Mouse (Mus musculus) lung, postnatal 4 days (tissue): ENCODE measurements at regions not wholly inside any gene's neighbourhood (a gene's known extent, or its start where the extent isn't known, plus 50 kb on each side); places are given as distances from the start of the nearest gene placed in this dataset.
A peak's percentile ranks its signal among the peaks of the same experiment; 100 is the strongest.
"Not testable (repeated sequence)": the region's sequence is repeated elsewhere in the genome, so short reads cannot be mapped to it uniquely, and the experiment has no call there.

ENCODE experiments used
- DNase-seq, 2 experiments: peaks; one replicate each; pipeline ENCODE4 v3.0.0; 2021

GRCm38 (mm10) chr10:22556401-22556800 lies 88.4 kb upstream of the Slc2a12 start:
- not testable (repeated sequence) for DNase-seq

- not testable (repeated sequence) for DNase-seq
Observed at GRCm38 (mm10) chr10:22569250-22570010, 75.4 kb upstream of the Slc2a12 start.

GRCm38 (mm10) chr10:22574048-22574447 lies 70.8 kb upstream of the Slc2a12 start:
- not testable (repeated sequence) for DNase-seq

GRCm38 (mm10) chr10:22579426-22579825 lies 65.4 kb upstream of the Slc2a12 start:
- peak in 1 of 2 experiments; percentile 49 for DNase-seq

GRCm38 (mm10) chr10:22581300-22581699 lies 63.5 kb upstream of the Slc2a12 start:
- DNase-seq = not testable (repeated sequence)

GRCm38 (mm10) chr10:22583306-22583705 lies 61.5 kb upstream of the Slc2a12 start:
- DNase-seq = not testable (repeated sequence)

- DNase-seq = not testable (repeated sequence)
Observed at GRCm38 (mm10) chr10:22588587-22588986, 56.2 kb upstream of the Slc2a12 start.

- DNase-seq = not testable (repeated sequence)
Observed at GRCm38 (mm10) chr10:22591664-22592063, 53.1 kb upstream of the Slc2a12 start.

- DNase-seq = not testable (repeated sequence)
Observed at GRCm38 (mm10) chr10:22592189-22592603, 52.6 kb upstream of the Slc2a12 start.

- DNase-seq = not testable (repeated sequence)
Observed at GRCm38 (mm10) chr10:22592752-22593151, 52.1 kb upstream of the Slc2a12 start.
